Mouse (Mus musculus) ZHBTc4 (cell line): ENCODE measurements at regions not wholly inside any gene's neighbourhood (a gene's known extent, or its start where the extent isn't known, plus 50 kb on each side); places are given as distances from the start of the nearest gene placed in this dataset.
A peak's percentile ranks its signal among the peaks of the same experiment; 100 is the strongest.

ENCODE experiments used
- DNase-seq: peaks from one replicate; pipeline ENCODE4 v3.0.0-alpha.2; 2011; ENCODE audit warnings: low read depth, low spot score

DNA sequence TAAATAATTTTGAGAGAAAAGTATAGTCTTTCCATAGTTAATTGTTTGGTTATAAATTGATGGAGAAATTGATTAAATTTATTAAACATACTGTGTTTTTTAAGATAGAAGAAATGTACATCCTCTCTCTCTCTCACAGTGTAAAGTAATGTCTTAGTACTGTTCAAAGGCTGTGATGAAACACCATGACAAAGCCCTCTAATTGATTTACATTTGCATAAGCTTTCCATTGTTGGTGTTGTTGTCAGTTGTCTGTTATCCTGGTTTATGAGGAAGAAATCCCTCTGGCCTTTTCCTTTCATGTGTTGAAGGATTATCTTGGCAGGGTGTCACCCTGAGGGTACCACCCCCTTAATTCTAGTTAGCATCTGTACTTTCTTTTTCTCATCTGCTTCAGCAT is 207.2 kb upstream of the Dmd start:
- DNase-seq: peak; percentile 43

DNA sequence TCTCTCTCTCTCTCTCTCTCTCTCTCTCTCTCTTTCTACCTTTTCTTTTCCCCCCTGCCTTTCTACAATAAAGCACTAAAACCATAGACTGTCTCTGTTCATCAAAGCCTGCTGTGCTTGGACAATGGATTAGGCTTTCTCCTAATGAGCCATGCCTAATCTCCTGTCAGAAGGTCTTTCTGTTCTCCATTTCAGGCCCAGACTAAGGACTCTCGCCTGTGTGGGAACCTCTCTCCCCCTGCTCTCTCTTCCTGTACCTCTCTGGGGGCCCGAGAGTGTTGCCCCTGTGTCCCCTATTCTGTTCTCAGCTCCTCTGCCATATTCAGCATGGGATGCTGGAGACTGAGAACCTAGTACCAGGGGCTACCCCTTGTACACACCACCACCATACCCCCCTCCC is 184.5 kb upstream of the Dmd start:
- no peak for DNase-seq

DNA sequence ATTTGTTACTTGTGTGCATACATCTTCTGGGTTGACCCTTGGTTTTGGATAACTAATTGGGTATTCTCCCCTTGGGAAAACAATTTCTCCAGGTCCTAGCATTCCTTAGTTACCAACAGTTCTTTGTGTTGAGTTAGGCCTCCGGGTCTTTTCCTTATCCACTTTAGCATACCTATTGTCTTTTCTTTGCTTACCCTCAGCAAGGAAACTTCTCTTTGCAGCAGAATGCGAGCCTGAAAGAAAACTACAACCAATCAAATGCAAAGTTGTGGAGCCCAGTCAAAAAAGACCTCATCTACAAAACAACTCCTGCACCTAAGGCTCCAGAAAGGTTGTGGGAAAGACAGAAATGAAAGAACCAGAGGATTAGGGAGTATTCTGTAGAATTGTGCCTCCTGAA is 139.5 kb upstream of the Dmd start:
- DNase-seq: peak; percentile 56

DNA sequence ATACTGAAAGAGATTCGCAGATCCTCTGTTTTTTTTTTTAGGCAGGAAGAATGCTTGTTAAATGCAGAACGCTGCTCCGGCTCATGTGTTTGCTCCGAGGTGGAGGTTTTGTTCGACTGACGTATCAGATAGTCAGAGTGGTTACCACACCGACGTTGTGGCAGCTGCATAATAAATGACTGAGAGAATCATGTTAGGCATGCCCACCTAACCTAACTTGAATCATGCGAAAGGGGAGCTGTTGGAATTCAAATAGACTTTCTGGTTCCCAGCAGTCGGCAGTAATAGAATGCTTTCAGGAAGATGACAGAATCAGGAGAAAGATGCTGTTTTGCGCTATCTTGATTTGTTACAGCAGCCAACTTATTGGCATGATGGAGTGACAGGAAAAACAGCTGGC is 134.1 kb upstream of the Dmd start:
- no peak for DNase-seq

DNA sequence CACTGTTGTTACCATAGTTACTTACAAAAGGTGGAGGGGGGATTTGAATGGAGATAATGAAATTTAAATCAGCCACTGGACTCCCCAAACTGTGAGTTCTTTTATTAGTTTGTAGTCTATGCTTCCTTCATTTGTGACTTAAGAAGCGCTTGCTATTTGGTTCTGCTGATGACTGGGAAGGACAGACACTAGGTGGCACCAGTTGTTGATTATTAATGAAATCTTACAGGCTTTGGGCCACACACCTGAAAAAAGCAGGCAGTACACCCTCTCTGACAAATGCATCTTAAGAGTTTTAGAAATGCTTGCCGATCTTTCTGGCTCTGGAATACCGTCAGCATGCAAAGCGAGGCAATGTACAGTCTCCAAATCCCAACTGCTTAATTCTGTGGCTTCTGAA is 131.6 kb upstream of the Dmd start:
- DNase-seq: peak; percentile 22

DNA sequence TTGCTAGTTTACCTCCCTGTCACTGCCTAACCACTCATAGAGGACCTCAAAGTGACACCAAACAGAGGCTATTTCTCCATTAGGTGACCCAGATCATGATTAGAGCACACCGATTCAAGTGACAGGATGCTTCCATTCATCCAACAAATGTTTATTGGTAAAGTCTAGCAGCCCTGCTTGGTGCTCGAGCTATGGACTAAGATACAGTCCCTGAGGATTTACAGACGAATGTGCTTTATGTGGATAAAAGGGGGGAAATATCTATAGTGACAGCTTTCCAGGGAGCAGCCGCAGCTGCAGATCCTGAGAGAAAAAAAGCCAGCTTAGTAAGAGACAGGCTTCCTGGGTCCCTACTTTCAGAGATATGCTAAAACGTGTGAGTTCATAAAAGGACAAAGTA is 125.1 kb upstream of the Dmd start:
- no peak for DNase-seq

DNA sequence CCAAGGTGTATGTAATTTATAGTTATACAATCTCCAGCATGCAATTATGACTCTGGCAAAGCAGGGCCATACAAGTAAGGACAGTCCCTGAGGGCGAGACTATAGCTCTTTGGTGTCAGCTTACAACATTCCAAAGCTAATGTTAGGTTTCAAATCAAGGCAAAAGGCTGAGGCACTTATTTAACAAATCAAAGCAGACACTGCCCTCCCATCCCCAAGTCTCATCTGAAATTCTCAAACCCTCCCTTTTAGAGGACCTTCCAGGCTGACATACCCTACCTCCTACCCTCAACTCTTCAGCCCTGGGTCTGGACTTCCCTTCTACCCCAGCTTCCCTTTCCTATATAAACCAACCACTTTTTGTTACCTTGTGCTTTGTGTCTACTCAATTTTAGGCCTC is 82.6 kb upstream of the Dmd start:
- DNase-seq: peak; percentile 65
